Mouse (Mus musculus) ovary, postnatal 10 days (tissue): ENCODE measurements around the gene Rreb1.

Source experiments
- DNase-seq: peaks from one replicate; pipeline ENCODE4 v3.0.0; 2022; ENCODE audit warnings: low spot score

The Rreb1 gene

GRCm38 (mm10) chr13:37918336-37919261, 140.4 kb downstream of the Rreb1 start:
- DNase-seq, result no peak

- DNase-seq, result no peak
Observed at GRCm38 (mm10) chr13:37919711-37920277, 141.6 kb downstream of the Rreb1 start.

GRCm38 (mm10) chr13:37920727-37921126, 142.5 kb downstream of the Rreb1 start:
- DNase-seq, result no peak

- no peak for DNase-seq
Observed at GRCm38 (mm10) chr13:37923091-37923490, 144.9 kb downstream of the Rreb1 start.

- DNase-seq, result no peak
Observed at GRCm38 (mm10) chr13:37923643-37924460, 145.7 kb downstream of the Rreb1 start.

- DNase-seq, result no peak
Observed at GRCm38 (mm10) chr13:37924461-37924948, 146.3 kb downstream of the Rreb1 start.

- no peak for DNase-seq
Observed at GRCm38 (mm10) chr13:37926394-37926793, 148.2 kb downstream of the Rreb1 start.

GRCm38 (mm10) chr13:37929532-37929931, 151.3 kb downstream of the Rreb1 start:
- no peak for DNase-seq

GRCm38 (mm10) chr13:37930091-37930490, 151.9 kb downstream of the Rreb1 start:
- DNase-seq, result no peak

- DNase-seq, result no peak
Observed at GRCm38 (mm10) chr13:37930621-37931020, 152.4 kb downstream of the Rreb1 start.

- no peak for DNase-seq
Observed at GRCm38 (mm10) chr13:37931210-37931922, 153.2 kb downstream of the Rreb1 start.

- DNase-seq, result no peak
Observed at GRCm38 (mm10) chr13:37934075-37934474, 155.9 kb downstream of the Rreb1 start.

- DNase-seq, result no peak
Observed at GRCm38 (mm10) chr13:37934920-37935319, 156.7 kb downstream of the Rreb1 start.

- no peak for DNase-seq
Observed at GRCm38 (mm10) chr13:37936351-37936750, 158.2 kb downstream of the Rreb1 start.

- DNase-seq, result no peak
Observed at GRCm38 (mm10) chr13:37940167-37940566, 162.0 kb downstream of the Rreb1 start.

GRCm38 (mm10) chr13:37940649-37941048, 162.4 kb downstream of the Rreb1 start:
- DNase-seq, result no peak

GRCm38 (mm10) chr13:37941138-37941645, 163.0 kb downstream of the Rreb1 start:
- DNase-seq, result no peak

- DNase-seq, result no peak
Observed at GRCm38 (mm10) chr13:37941950-37942886, 164.0 kb downstream of the Rreb1 start.

GRCm38 (mm10) chr13:37942887-37943331, 164.7 kb downstream of the Rreb1 start:
- no peak for DNase-seq

- no peak for DNase-seq
Observed at GRCm38 (mm10) chr13:37943466-37943865, 165.3 kb downstream of the Rreb1 start.
